Mouse (Mus musculus) CH12.LX (cell line): ENCODE measurements around the gene Mark2. TPM values are rescaled to one million over a fixed set of nuclear protein-coding genes. Genes with fewer than 3 reads are reported as not detected.

Experiments used
- DNase-seq: peaks from one replicate; pipeline ENCODE4 v3.0.0-alpha.2; 2013; ENCODE audit errors: extremely low read depth
- H3K27ac ChIP-seq: 2 replicates; pipeline ENCODE4 v1.5.1; 2012; ENCODE audit warnings: low read depth, mild to moderate bottlenecking, control low read depth, moderate library complexity; ENCODE audit not compliant: insufficient read depth
- H3K27me3 ChIP-seq: replicated peaks from 2 replicates; pipeline ENCODE3; 2012; ENCODE audit warnings: inconsistent platforms
- H3K36me3 ChIP-seq, 2 experiments: replicated peaks in 1 of 2; 2 replicates each; pipeline versions ENCODE3 to v1.6.1; 2012; ENCODE audit warnings: inconsistent platforms in 1 of 2, low read length in 1 of 2, mild to moderate bottlenecking in 1 of 2, mixed read lengths in 1 of 2, moderate library complexity in 1 of 2; ENCODE audit not compliant: control insufficient read depth in 1 of 2, insufficient read depth in 1 of 2
- H3K4me1 ChIP-seq, 2 experiments: 2 replicates each; pipeline ENCODE4 v1.6.1; 2012; ENCODE audit warnings: inconsistent platforms in 1 of 2, moderate library complexity in 1 of 2; ENCODE audit not compliant: insufficient read depth in 2 of 2, control insufficient read depth in 1 of 2
- H3K4me2 ChIP-seq: 2 replicates; pipeline ENCODE4 v1.6.1; 2012; ENCODE audit warnings: low read depth, mild to moderate bottlenecking, control low read depth; ENCODE audit not compliant: poor library complexity, insufficient read depth, severe bottlenecking
- H3K4me3 ChIP-seq, 3 experiments: fragments of 150-350 bp in 1 of 3; sonication (generic) in 1 of 3; replicated peaks in 1 of 3; 2 replicates each; pipeline versions ENCODE3 to v1.5.1; 2011 to 2012; ENCODE audit warnings: low read depth in 2 of 3, low read length in 2 of 3, mild to moderate bottlenecking in 2 of 3, moderate library complexity in 2 of 3, control low read depth in 1 of 3, improper control_type of control experiment in 1 of 3, inconsistent platforms in 1 of 3, mixed read lengths in 1 of 3; ENCODE audit not compliant: poor library complexity in 1 of 3
- H3K79me2 ChIP-seq: replicated peaks from 2 replicates; pipeline ENCODE4 v1.6.1; 2012; ENCODE audit warnings: mild to moderate bottlenecking, moderate library complexity; ENCODE audit not compliant: control insufficient read depth, poor library complexity, insufficient read depth, severe bottlenecking; ENCODE audit errors: extremely low read depth
- H3K9ac ChIP-seq: 2 replicates; pipeline ENCODE4 v1.6.1; 2012; ENCODE audit warnings: low read depth, mild to moderate bottlenecking, control low read depth, moderate library complexity; ENCODE audit not compliant: insufficient read depth
- H3K9me3 ChIP-seq: replicated peaks from 2 replicates; pipeline ENCODE3; 2012; ENCODE audit warnings: low read length, inconsistent platforms, mixed read lengths
- BHLHE40 ChIP-seq: IDR thresholded peaks from 2 replicates; pipeline ENCODE4 v1.6.1; 2011; ENCODE audit warnings: mild to moderate bottlenecking, low read depth, low read length, improper control_type of control experiment
- CHD2 ChIP-seq: IDR thresholded peaks from 2 replicates; pipeline ENCODE4 v1.6.1; 2011; ENCODE audit warnings: low read length, improper control_type of control experiment
- CTCF ChIP-seq, 2 experiments: IDR thresholded peaks in 1 of 2; conservative IDR thresholded peaks in 1 of 2; 2 replicates each; pipeline ENCODE4 v1.5.1; 2011 to 2012; ENCODE audit warnings: low read depth in 2 of 2, low read length in 2 of 2, improper control_type of control experiment in 1 of 2, inconsistent platforms in 1 of 2, mild to moderate bottlenecking in 1 of 2, moderate library complexity in 1 of 2
- ELF1 ChIP-seq: IDR thresholded peaks from 2 replicates; pipeline ENCODE4 v1.6.1; 2014; ENCODE audit warnings: low read depth, mild to moderate bottlenecking, inconsistent platforms, low read length, improper control_type of control experiment
- EP300 ChIP-seq: IDR thresholded peaks from 2 replicates; pipeline ENCODE4 v1.6.1; 2011; ENCODE audit warnings: low read length, improper control_type of control experiment
- ETS1 ChIP-seq: conservative IDR thresholded peaks from 2 replicates; pipeline ENCODE4 v1.6.1; 2012; ENCODE audit warnings: low read depth, mild to moderate bottlenecking, inconsistent platforms, low read length, improper control_type of control experiment, moderate library complexity
- GABPA ChIP-seq: IDR thresholded peaks from 2 replicates; pipeline ENCODE4 v1.6.1; 2012; ENCODE audit warnings: low read depth, low read length, improper control_type of control experiment, inconsistent platforms; ENCODE audit not compliant: insufficient replicate concordance
- IRF4 ChIP-seq: IDR thresholded peaks from 2 replicates; pipeline ENCODE4 v1.6.1; 2014; ENCODE audit warnings: low read depth, mild to moderate bottlenecking, inconsistent platforms, low read length, improper control_type of control experiment
- JUN ChIP-seq: IDR thresholded peaks from 2 replicates; pipeline ENCODE4 v1.6.1; 2011; ENCODE audit warnings: low read depth, mild to moderate bottlenecking, low read length, improper control_type of control experiment, moderate library complexity; ENCODE audit not compliant: insufficient read depth
- KAT2A ChIP-seq: IDR thresholded peaks from 2 replicates; pipeline ENCODE4 v1.6.1; 2012; ENCODE audit warnings: low read length, improper control_type of control experiment, inconsistent platforms; ENCODE audit not compliant: insufficient replicate concordance
- MAFK ChIP-seq: IDR thresholded peaks from 2 replicates; pipeline ENCODE4 v1.6.1; 2011; ENCODE audit warnings: low read length, improper control_type of control experiment; ENCODE audit not compliant: insufficient replicate concordance
- MAZ ChIP-seq: IDR thresholded peaks from 2 replicates; pipeline ENCODE4 v1.6.1; 2012; ENCODE audit warnings: low read depth, mild to moderate bottlenecking, inconsistent platforms, low read length, improper control_type of control experiment, moderate library complexity
- MEF2A ChIP-seq: IDR thresholded peaks from 2 replicates; pipeline ENCODE4 v1.6.1; 2014; ENCODE audit warnings: low read depth, mild to moderate bottlenecking, inconsistent platforms, low read length, improper control_type of control experiment, borderline replicate concordance
- MXI1 ChIP-seq: IDR thresholded peaks from 2 replicates; pipeline ENCODE4 v1.6.1; 2011; ENCODE audit warnings: mild to moderate bottlenecking, low read depth, low read length, improper control_type of control experiment
- MYC ChIP-seq: IDR thresholded peaks from 2 replicates; pipeline ENCODE4 v1.6.1; 2011; ENCODE audit warnings: low read depth, mild to moderate bottlenecking, improper control_type of control experiment, low read length
- NELFE ChIP-seq: IDR thresholded peaks from 2 replicates; pipeline ENCODE4 v1.6.1; 2011; ENCODE audit warnings: low read depth, low read length, improper control_type of control experiment
- PAX5 ChIP-seq: IDR thresholded peaks from 2 replicates; pipeline ENCODE4 v1.6.1; 2012; ENCODE audit warnings: low read length, inconsistent platforms, mixed read lengths
- POLR2AphosphoS2 ChIP-seq: IDR thresholded peaks from 2 replicates; pipeline ENCODE4 v1.6.1; 2011; ENCODE audit warnings: low read depth, low read length, improper control_type of control experiment
- RAD21 ChIP-seq: IDR thresholded peaks from 2 replicates; pipeline ENCODE4 v1.6.1; 2011; ENCODE audit warnings: low read depth, mild to moderate bottlenecking, low read length, improper control_type of control experiment, moderate library complexity
- SIN3A ChIP-seq: IDR thresholded peaks from 2 replicates; pipeline ENCODE4 v1.6.1; 2012; ENCODE audit warnings: low read length, improper control_type of control experiment, inconsistent platforms
- SMC3 ChIP-seq: IDR thresholded peaks from 2 replicates; pipeline ENCODE4 v1.6.1; 2011; ENCODE audit warnings: low read depth, low read length, improper control_type of control experiment
- TCF12 ChIP-seq: IDR thresholded peaks from 2 replicates; pipeline ENCODE4 v1.6.1; 2014; ENCODE audit warnings: low read depth, mild to moderate bottlenecking, inconsistent platforms, low read length, improper control_type of control experiment
- USF1 ChIP-seq: IDR thresholded peaks from 2 replicates; pipeline ENCODE4 v1.6.1; 2014; ENCODE audit warnings: low read depth, mild to moderate bottlenecking, inconsistent platforms, low read length, improper control_type of control experiment
- USF2 ChIP-seq: conservative IDR thresholded peaks from 2 replicates; pipeline ENCODE4 v1.6.1; 2011; ENCODE audit warnings: low read depth, low read length, improper control_type of control experiment
- ZC3H11A ChIP-seq: IDR thresholded peaks from 2 replicates; pipeline ENCODE4 v1.6.1; 2012; ENCODE audit warnings: low read depth, mild to moderate bottlenecking, inconsistent platforms, low read length, improper control_type of control experiment
- ZKSCAN1 ChIP-seq: IDR thresholded peaks from 2 replicates; pipeline ENCODE4 v1.6.1; 2012; ENCODE audit warnings: low read depth, inconsistent platforms, low read length, improper control_type of control experiment, borderline replicate concordance
- ZMIZ1 ChIP-seq: IDR thresholded peaks from 2 replicates; pipeline ENCODE4 v1.6.1; 2012; ENCODE audit warnings: low read depth, mild to moderate bottlenecking, inconsistent platforms, low read length, improper control_type of control experiment
- ZNF384 ChIP-seq: IDR thresholded peaks from 2 replicates; pipeline ENCODE4 v1.6.1; 2012; ENCODE audit warnings: low read depth, low read length, improper control_type of control experiment, inconsistent platforms
- dilution Hi-C: fragments of 300-500 bp; cut with MboI; formaldehyde crosslinking; loops from 2 replicates; pipeline ENCODE4 v1.14.3; 2020; ENCODE audit warnings: low sequenced_read_pairs; ENCODE audit not compliant: extremely low pct_unique_long_range_greater_than_20kb, extremely low pct_ligation_motif_present
- in situ Hi-C: fragments of 300-500 bp; cut with MboI; formaldehyde crosslinking; loops from 3 replicates; pipeline ENCODE4 v1.14.3; 2019; ENCODE audit warnings: low sequenced_read_pairs, low pct_ligation_motif_present, low pct_unique_long_range_greater_than_20kb, mixed read lengths
- polyA plus RNA-seq: library from polyadenylated mRNA; unstranded; fragments of >175 nt; gene quantifications from 2 replicates; pipeline ENCODE4 v1.2.1, GENCODE M21; 2012; ENCODE audit warnings: low read depth; ENCODE audit not compliant: insufficient read length
- total RNA-seq, 2 experiments: library from RNA; depleted of rRNA; stranded (reverse); fragments of 300-350 nt in 1 of 2; fragments of >200 nt in 1 of 2; gene quantifications; 2 replicates each; pipeline ENCODE4 v1.2.3; 2012 to 2014

The Mark2 gene
- total and polyA plus RNA-seq, 3 experiments: 8.1 to 34.4 (median 19.0) TPM

GRCm38 (mm10) chr19:7345235-7345755, 3.6 kb upstream of the Mark2 start:
- in situ Hi-C loops (loop anchor here (5.0 kb wide), 2 partner anchors 78 to 113 kb away; partner anchors contain the start of gene Rcor2), dilution Hi-C loops (no loop called here)
- no peaks in the 10 kb centered on the region for H3K36me3 ChIP-seq
- H3K9ac ChIP-seq: no peak overlapping the region
- H3K4me3 ChIP-seq: no peak overlapping the region
- no peak overlapping the region for H3K4me2 ChIP-seq
- H3K4me1 ChIP-seq: peaks cover 0 to 14% of the 10 kb centered on the region in 2 experiments; a peak in 2 of 4 replicates
- no peaks in the 10 kb centered on the region for H3K27me3 ChIP-seq
- no peaks in the 10 kb centered on the region for H3K9me3 ChIP-seq
- DNase-seq: no peak
- peak; percentile 40; the same call in 1 of the 2 replicates for TF ChIP-seq MEF2A
- TF ChIP-seq EP300: no peak
- TF ChIP-seq MAZ: peak; percentile 82
- TF ChIP-seq ZMIZ1: no peak
- peak; percentile 92 for TF ChIP-seq SMC3
- TF ChIP-seq CTCF (conservative IDR thresholded peaks at IDR 0.05 in 1 of 2, IDR thresholded peaks at IDR 0.05 in 1 of 2; ENCODE audit: low read depth in 2 of 2, low read length in 2 of 2): peak; percentile 47 to 90; a peak in 3 of 4 replicates
- TF ChIP-seq BHLHE40: no peak
- peak; percentile 21; the same call in 1 of the 2 replicates for TF ChIP-seq IRF4
- TF ChIP-seq CHD2: no peak
- 0 out of 2 replicates have a peak, but pooled peaks have one; percentile 28 for TF ChIP-seq TCF12
- TF ChIP-seq GABPA: no peak
- no peak for TF ChIP-seq ELF1
- no peak for TF ChIP-seq ZKSCAN1
- TF ChIP-seq ETS1: no peak
- no peak for TF ChIP-seq MXI1
- no peak for TF ChIP-seq KAT2A
- no peak for TF ChIP-seq JUN
- TF ChIP-seq USF1: no peak
- 0 out of 2 replicates have a peak, but pooled peaks have one; percentile 55 for TF ChIP-seq MYC
- no peak for TF ChIP-seq ZNF384
- no peak for TF ChIP-seq USF2
- peak; percentile 78 for TF ChIP-seq RAD21
- TF ChIP-seq SIN3A: no peak
- TF ChIP-seq ZC3H11A: peak; percentile 44; the same call in 1 of the 2 replicates
- TF ChIP-seq NELFE: peak; percentile 36; the same call in 1 of the 2 replicates
- TF ChIP-seq MAFK: no peak
- no peak for TF ChIP-seq POLR2AphosphoS2
- no peak for TF ChIP-seq PAX5
- no peak overlapping the region for H3K27ac ChIP-seq
- peaks cover 8% of the 10 kb centered on the region for H3K79me2 ChIP-seq
